Mouse (Mus musculus) heart, embryonic 14.5 days (tissue): Measurements from ENCODE around the gene Olfr418. TPM values are rescaled to one million over a fixed set of nuclear protein-coding genes. Genes with fewer than 3 reads are reported as not detected.

ENCODE experiments used
- ATAC-seq: fragments of 200-750 bp; cut with Nextera tagmentation; 2 replicates; pipeline ENCODE4 v1.8.0; 2017; ENCODE audit warnings: low read depth, moderate TSS enrichment; ENCODE audit not compliant: insufficient number of reproducible peaks, insufficient read depth, low FRiP score
- H3K27ac ChIP-seq, 2 experiments: fragments of 200-500 bp in 1 of 2; fragments of 300-500 bp in 1 of 2; sonication (generic) in 1 of 2; replicated peaks in 1 of 2; 2 replicates each; pipeline ENCODE4 v1.5.1; 2012 to 2014; ENCODE audit warnings: low read depth in 2 of 2, low read length in 2 of 2, control low read depth in 1 of 2, mild to moderate bottlenecking in 1 of 2, mixed read lengths in 1 of 2; ENCODE audit not compliant: control insufficient read depth in 1 of 2, insufficient read depth in 1 of 2
- H3K27me3 ChIP-seq: fragments of 300-500 bp; sonication (generic); 2 replicates; pipeline ENCODE4 v1.6.1; 2014; ENCODE audit warnings: mild to moderate bottlenecking, low read length, control low read depth; ENCODE audit not compliant: control insufficient read depth, insufficient read depth
- H3K36me3 ChIP-seq: fragments of 300-500 bp; sonication (generic); 2 replicates; pipeline ENCODE4 v1.6.1; 2014; ENCODE audit warnings: mild to moderate bottlenecking, control low read depth, low read length, mixed read lengths; ENCODE audit not compliant: control insufficient read depth, insufficient read depth
- H3K4me1 ChIP-seq, 2 experiments: fragments of 200-500 bp in 1 of 2; fragments of 300-500 bp in 1 of 2; sonication (generic) in 1 of 2; 2 replicates each; pipeline ENCODE4 v1.6.1; 2012 to 2014; ENCODE audit warnings: low read length in 2 of 2, control low read depth in 1 of 2, mixed read lengths in 1 of 2; ENCODE audit not compliant: control insufficient read depth in 2 of 2, insufficient read depth in 2 of 2
- H3K4me2 ChIP-seq: fragments of 300-500 bp; sonication (generic); 2 replicates; pipeline ENCODE4 v1.6.1; 2014; ENCODE audit warnings: mild to moderate bottlenecking, low read length
- H3K4me3 ChIP-seq, 2 experiments: fragments of 200-500 bp in 1 of 2; fragments of 300-500 bp in 1 of 2; sonication (generic) in 1 of 2; 2 replicates each; pipeline ENCODE4 v1.5.1; 2012 to 2014; ENCODE audit warnings: low read length in 2 of 2, mild to moderate bottlenecking in 2 of 2, control low read depth in 1 of 2, low read depth in 1 of 2, moderate library complexity in 1 of 2; ENCODE audit not compliant: control insufficient read depth in 1 of 2, insufficient read depth in 1 of 2
- H3K9ac ChIP-seq: fragments of 300-500 bp; sonication (generic); 2 replicates; pipeline ENCODE4 v1.6.1; 2014; ENCODE audit warnings: mild to moderate bottlenecking, low read length
- H3K9me3 ChIP-seq: fragments of 300-500 bp; sonication (generic); 2 replicates; pipeline ENCODE4 v1.6.1; 2016; ENCODE audit warnings: low read length, control low read depth; ENCODE audit not compliant: control insufficient read depth
- WGBS: fragments of 180-500 bp; shearing (Covaris S2); extraction: QIAGEN DNeasy Blood & Tissue Kit; methylation state at CpG from one replicate; pipeline ENCODE4 v1.1.7; 2014; 5-methylcytosine and 5-hydroxymethylcytosine counted together
- polyA plus RNA-seq: library from polyadenylated mRNA; unstranded; fragments of >200 nt; fragmentation: Nextera tagmentation; extraction: Ambion mirVana; gene quantifications from 2 replicates; pipeline ENCODE4 v1.2.1, GENCODE M21; 2014

Gene Olfr418
- polyA plus RNA-seq, 1 experiment from 2014 or later = not detected

GRCm38 (mm10) chr1:173315725-173316124, 49.9 kb downstream of the Olfr418 start:
- Histone ChIP-seq H3K4me3 (no peak overlapping the region), H3K4me2 (no peak overlapping the region), H3K9ac (no peak overlapping the region), H3K27me3 (no peaks in the 10 kb centered on the region), H3K36me3 (no peaks in the 10 kb centered on the region), H3K9me3 (no peaks in the 10 kb centered on the region), H3K4me1 (no peaks in the 10 kb centered on the region), H3K27ac (no peak overlapping the region)
- no peak for ATAC-seq
- 78% methylated on average over 3 of the region's 3 CpGs for WGBS

- no peak overlapping the region for H3K4me2 ChIP-seq
- H3K4me3 ChIP-seq = no peak overlapping the region
Observed at GRCm38 (mm10) chr1:173317925-173318477, 52.2 kb downstream of the Olfr418 start.

GRCm38 (mm10) chr1:173321593-173322248, 55.9 kb downstream of the Olfr418 start:
- H3K4me1 ChIP-seq = no peaks in the 10 kb centered on the region
- no peaks in the 10 kb centered on the region for H3K9me3 ChIP-seq
- H3K27ac ChIP-seq = no peak overlapping the region
- no peak overlapping the region for H3K9ac ChIP-seq
- no peaks in the 10 kb centered on the region for H3K36me3 ChIP-seq
- ATAC-seq = no peak
- no peaks in the 10 kb centered on the region for H3K27me3 ChIP-seq
- no peak overlapping the region for H3K4me2 ChIP-seq
- 77% methylated on average over 8 of the region's 8 CpGs for WGBS
- no peak overlapping the region for H3K4me3 ChIP-seq

More at GRCm38 (mm10) chr1:173317925-173318477, 52.2 kb downstream of the Olfr418 start:
- Histone ChIP-seq H3K9ac (no peak overlapping the region), H3K36me3 (no peaks in the 10 kb centered on the region), H3K9me3 (no peaks in the 10 kb centered on the region), H3K27me3 (no peaks in the 10 kb centered on the region), H3K4me1 (no peaks in the 10 kb centered on the region), H3K27ac (no peak overlapping the region)
- 81% methylated on average over 2 of the region's 2 CpGs for WGBS
- ATAC-seq = no peak

- no peak for ATAC-seq
- Histone ChIP-seq H3K4me2 (no peak overlapping the region), H3K27ac (no peak overlapping the region), H3K36me3 (no peaks in the 10 kb centered on the region), H3K9ac (no peak overlapping the region), H3K4me3 (no peak overlapping the region), H3K27me3 (no peaks in the 10 kb centered on the region), H3K4me1 (no peaks in the 10 kb centered on the region), H3K9me3 (no peaks in the 10 kb centered on the region)
- WGBS = 62% methylated on average over 6 of the region's 6 CpGs
Observed at GRCm38 (mm10) chr1:173322249-173322627, 56.4 kb downstream of the Olfr418 start.

Other genes with a start within 250 kb of the Olfr418 start
- gene Olfr1408, start 128.6 kb upstream of the Olfr418 start, polyA plus RNA-seq = not detected in 2 replicates
- gene Olfr1406, start 75.4 kb upstream of the Olfr418 start, polyA plus RNA-seq = not detected in 2 replicates
- gene Olfr218, start 68.2 kb upstream of the Olfr418 start, polyA plus RNA-seq = not detected in 2 replicates
- not detected in 2 replicates for gene Olfr1404, start 53.6 kb upstream of the Olfr418 start, polyA plus RNA-seq
- gene Fcer1a, start 38.8 kb upstream of the Olfr418 start, polyA plus RNA-seq = not detected in 2 replicates
- gene Mptx2, start 11.8 kb downstream of the Olfr418 start, polyA plus RNA-seq = not detected in 2 replicates
- 0.45 and 0.96 TPM in 2 replicates for gene Ackr1, start 67.7 kb downstream of the Olfr418 start, polyA plus RNA-seq
- gene Aim2, start 84.9 kb downstream of the Olfr418 start, polyA plus RNA-seq = 2.2 and 2.5 TPM in 2 replicates
- 1.0 and 1.1 TPM in 2 replicates for gene Cadm3, start 101.7 kb downstream of the Olfr418 start, polyA plus RNA-seq
- gene Ifi206, start 225.0 kb downstream of the Olfr418 start, polyA plus RNA-seq = 0.16 and 0.42 TPM in 2 replicates